Mouse (Mus musculus): ENCODE data around the gene Btbd35f3. TPM values are rescaled to one million over a fixed set of nuclear protein-coding genes. Genes with fewer than 3 reads are reported as not detected.
"Not testable (repeated sequence)": the region's sequence is repeated elsewhere in the genome, so short reads cannot be mapped to it uniquely, and the experiment has no call there.

Gene Btbd35f3
- not detected for total RNA-seq (2021)
- long read RNA-seq, experiment 1 = 0 reads
- long read RNA-seq, experiment 2 = 0 reads

DNA sequence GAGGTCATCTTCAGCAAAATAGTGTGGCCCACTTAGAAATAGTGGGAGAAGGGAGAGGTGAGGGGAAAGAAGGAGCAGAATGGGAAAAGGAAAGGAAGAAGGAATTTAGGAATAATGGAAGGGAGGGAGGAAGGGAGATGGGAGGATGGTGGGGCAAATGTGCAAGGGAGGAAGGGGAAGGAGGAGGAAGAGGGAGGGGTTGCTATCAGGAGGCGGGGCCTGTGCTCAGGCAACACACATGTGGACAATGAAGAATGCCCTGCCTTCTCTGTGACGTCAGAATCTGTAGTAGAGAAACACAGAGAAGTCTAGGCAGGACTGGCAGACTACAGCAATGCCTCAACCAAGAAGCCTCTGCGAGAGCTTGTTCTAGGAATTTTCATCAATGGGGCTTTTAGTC is at the start of gene Btbd35f3:
TSS of gene Btbd35f3 (plus strand) at position 301 of the 400 bp plus-strand sequence.
- DNase-seq = not testable (repeated sequence)

Other genes starting within 250 kb of the Btbd35f3 start
- gene Btbd35f16, start 80.7 kb upstream of the Btbd35f3 start, total RNA-seq (2021) = not detected
- not detected for gene Btbd35f28, start 158.9 kb downstream of the Btbd35f3 start, total RNA-seq (2021)